Mouse (Mus musculus) limb, embryonic 11.5 days (tissue): Measurements from ENCODE around the gene 6030408B16Rik. TPM values are rescaled to one million over a fixed set of nuclear protein-coding genes. Genes with fewer than 3 reads are reported as not detected.

Source experiments
- ATAC-seq: fragments of 200-750 bp; cut with Nextera tagmentation; 2 replicates; pipeline ENCODE4 v1.8.0; 2017; ENCODE audit warnings: low read depth; ENCODE audit not compliant: insufficient number of reproducible peaks, low FRiP score, low TSS enrichment
- DNase-seq: peaks from one replicate; pipeline ENCODE4 v3.0.0-alpha.2; 2015; ENCODE audit warnings: low spot score
- H3K27ac ChIP-seq: fragments of 300-500 bp; sonication (generic); replicated peaks from 2 replicates; pipeline ENCODE4 v1.5.1; 2014; ENCODE audit warnings: low read depth, mild to moderate bottlenecking, low read length
- H3K27me3 ChIP-seq: fragments of 300-500 bp; sonication (generic); 2 replicates; pipeline ENCODE4 v1.6.1; 2014; ENCODE audit warnings: mild to moderate bottlenecking, low read length, mixed read lengths; ENCODE audit not compliant: control insufficient read depth, insufficient read depth
- H3K36me3 ChIP-seq: fragments of 300-500 bp; sonication (generic); 2 replicates; pipeline ENCODE4 v1.6.1; 2014; ENCODE audit warnings: mild to moderate bottlenecking, low read length, moderate library complexity, mixed read lengths; ENCODE audit not compliant: control insufficient read depth, insufficient read depth
- H3K4me1 ChIP-seq: fragments of 300-500 bp; sonication (generic); 2 replicates; pipeline ENCODE4 v1.6.1; 2014; ENCODE audit warnings: low read length, mixed read lengths; ENCODE audit not compliant: control insufficient read depth, insufficient read depth
- H3K4me2 ChIP-seq: fragments of 300-500 bp; sonication (generic); 2 replicates; pipeline ENCODE4 v1.6.1; 2014; ENCODE audit warnings: low read depth, mild to moderate bottlenecking, moderate library complexity; ENCODE audit not compliant: severe bottlenecking
- H3K4me3 ChIP-seq: fragments of 300-500 bp; sonication (generic); 2 replicates; pipeline ENCODE4 v1.5.1; 2014; ENCODE audit warnings: low read depth, low read length
- H3K9ac ChIP-seq: fragments of 300-500 bp; sonication (generic); 2 replicates; pipeline ENCODE4 v1.6.1; 2014; ENCODE audit warnings: mild to moderate bottlenecking, low read length
- H3K9me3 ChIP-seq: fragments of 300-500 bp; sonication (generic); 2 replicates; pipeline ENCODE4 v1.6.1; 2016; ENCODE audit warnings: low read length; ENCODE audit not compliant: control insufficient read depth
- WGBS: fragments of 180-500 bp; shearing (Covaris S2); extraction: QIAGEN DNeasy Blood & Tissue Kit; methylation state at CpG from one replicate; pipeline ENCODE4 v1.1.7; 2014; 5-methylcytosine and 5-hydroxymethylcytosine counted together
- polyA plus RNA-seq: library from polyadenylated mRNA; unstranded; fragments of >200 nt; fragmentation: Nextera tagmentation; extraction: Ambion mirVana; gene quantifications from 2 replicates; pipeline ENCODE4 v1.2.1, GENCODE M21; 2014

The 6030408B16Rik gene
- polyA plus RNA-seq, 1 experiment from 2014 or later = 5.6 TPM

DNA sequence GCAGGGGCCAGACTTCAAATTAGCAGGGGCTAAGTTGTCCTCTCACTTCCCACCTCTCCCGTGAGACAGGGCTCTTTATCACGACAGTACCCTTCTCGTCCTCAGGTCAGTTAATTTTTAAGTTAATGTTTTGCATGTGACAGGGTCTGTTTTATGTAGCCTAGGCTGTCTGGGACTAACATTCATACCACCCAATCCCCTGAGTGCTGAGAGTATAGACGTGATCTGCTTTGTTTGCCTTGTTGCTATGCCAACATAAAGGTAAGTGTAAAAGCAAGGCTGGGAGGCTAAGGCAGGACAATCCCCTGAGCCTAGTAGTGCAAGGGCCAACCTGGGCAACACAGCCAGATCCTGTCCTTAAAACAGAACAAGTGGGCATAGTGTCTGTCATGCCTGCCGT is 16.5 kb downstream of the 6030408B16Rik start:
- Histone ChIP-seq H3K9me3 (no peaks in the 10 kb centered on the region), H3K4me3 (no peak overlapping the region), H3K27ac (0 out of 2 replicates have a peak overlapping the region, but pooled peaks have one; percentile 1), H3K36me3 (no peaks in the 10 kb centered on the region), H3K4me1 (peaks cover 5% of the 10 kb centered on the region; the same call in 1 of the 2 replicates), H3K4me2 (no peak overlapping the region), H3K9ac (no peak overlapping the region), H3K27me3 (no peaks in the 10 kb centered on the region)
- 41% methylated on average over 5 of the region's 5 CpGs for WGBS
- DNase-seq (no peak), ATAC-seq (no peak)

GRCm38 (mm10) chr15:101311087-101311770 is 18.2 kb downstream of the 6030408B16Rik start:
- no peak overlapping the region for H3K4me2 ChIP-seq
- H3K9ac ChIP-seq = no peak overlapping the region
- ATAC-seq (no peak), DNase-seq (no peak)
- H3K36me3 ChIP-seq = no peaks in the 10 kb centered on the region
- peaks cover 5% of the 10 kb centered on the region; the same call in 1 of the 2 replicates for H3K4me1 ChIP-seq
- H3K27me3 ChIP-seq = no peaks in the 10 kb centered on the region
- H3K9me3 ChIP-seq = no peaks in the 10 kb centered on the region
- H3K4me3 ChIP-seq = no peak overlapping the region
- no peak overlapping the region for H3K27ac ChIP-seq
- WGBS = 61% methylated on average over 14 of the region's 15 CpGs

DNA sequence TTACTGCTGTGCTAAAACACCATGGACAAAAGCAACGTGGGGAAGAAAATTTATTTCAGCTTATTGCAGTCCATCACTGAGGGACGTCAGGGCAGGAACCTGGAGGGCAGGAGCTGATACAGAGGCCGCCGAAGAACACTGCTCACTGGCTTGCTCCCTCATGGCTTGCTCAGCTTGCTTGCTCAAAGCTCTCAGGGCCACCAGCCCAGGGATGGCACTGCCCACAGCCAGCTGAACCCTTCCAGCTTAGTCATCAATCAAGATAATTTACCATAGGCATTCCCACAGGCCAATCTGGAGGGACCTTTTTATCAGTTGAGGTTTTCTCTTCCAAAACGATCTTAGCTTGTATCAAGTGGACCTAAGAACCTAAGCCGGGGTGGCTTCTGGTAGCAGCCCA is 19.0 kb downstream of the 6030408B16Rik start:
- Histone ChIP-seq H3K4me2 (no peak overlapping the region), H3K36me3 (no peaks in the 10 kb centered on the region), H3K27me3 (no peaks in the 10 kb centered on the region), H3K9ac (no peak overlapping the region), H3K4me3 (no peak overlapping the region), H3K27ac (no peak overlapping the region), H3K9me3 (no peaks in the 10 kb centered on the region), H3K4me1 (peaks cover 7% of the 10 kb centered on the region; the same call in 1 of the 2 replicates)
- 78% methylated on average over 6 of the region's 6 CpGs for WGBS
- DNase-seq (no peak), ATAC-seq (no peak)

GRCm38 (mm10) chr15:101315378-101315777 is 22.4 kb downstream of the 6030408B16Rik start:
- Histone ChIP-seq H3K9me3 (no peaks in the 10 kb centered on the region), H3K4me3 (no peak overlapping the region), H3K4me2 (no peak overlapping the region), H3K36me3 (no peaks in the 10 kb centered on the region), H3K27me3 (no peaks in the 10 kb centered on the region), H3K4me1 (0 out of 2 replicates have a peak, but pooled peaks cover 10% of the 10 kb centered on the region), H3K9ac (no peak overlapping the region), H3K27ac (no peak overlapping the region)
- no peak for DNase-seq
- WGBS = 88% methylated on average over 4 of the region's 4 CpGs
- no peak for ATAC-seq

DNA sequence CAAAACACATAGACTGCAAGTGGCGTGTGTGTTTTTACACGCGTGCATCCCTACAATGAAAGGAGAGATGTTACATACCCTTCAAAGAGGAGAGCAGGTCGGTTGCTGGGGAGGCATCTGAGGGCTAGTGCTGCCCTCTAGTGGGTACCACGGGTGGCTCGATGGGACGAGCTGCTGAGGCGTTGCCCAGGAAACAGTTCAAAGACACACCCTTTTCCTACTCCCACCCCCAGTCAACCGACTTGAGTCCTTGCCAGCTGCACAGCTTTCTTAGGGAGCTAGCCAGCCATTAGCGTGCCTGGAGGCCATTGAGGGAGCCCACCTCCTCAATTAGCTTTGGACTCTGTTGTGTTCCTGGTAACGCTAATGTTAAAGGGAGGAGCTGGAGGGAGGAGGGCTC is 22.8 kb downstream of the 6030408B16Rik start:
- DNase-seq (peak; percentile 92), ATAC-seq (peak; percentile 90)
- H3K27me3 ChIP-seq = no peaks in the 10 kb centered on the region
- H3K36me3 ChIP-seq = no peaks in the 10 kb centered on the region
- no peak overlapping the region for H3K4me3 ChIP-seq
- no peaks in the 10 kb centered on the region for H3K9me3 ChIP-seq
- H3K4me2 ChIP-seq = peak overlapping the region; percentile 20; the same call in 1 of the 2 replicates
- H3K4me1 ChIP-seq = 0 out of 2 replicates have a peak, but pooled peaks cover 10% of the 10 kb centered on the region
- H3K27ac ChIP-seq = no peak overlapping the region
- WGBS = 6% methylated on average over 11 of the region's 11 CpGs
- no peak overlapping the region for H3K9ac ChIP-seq

DNA sequence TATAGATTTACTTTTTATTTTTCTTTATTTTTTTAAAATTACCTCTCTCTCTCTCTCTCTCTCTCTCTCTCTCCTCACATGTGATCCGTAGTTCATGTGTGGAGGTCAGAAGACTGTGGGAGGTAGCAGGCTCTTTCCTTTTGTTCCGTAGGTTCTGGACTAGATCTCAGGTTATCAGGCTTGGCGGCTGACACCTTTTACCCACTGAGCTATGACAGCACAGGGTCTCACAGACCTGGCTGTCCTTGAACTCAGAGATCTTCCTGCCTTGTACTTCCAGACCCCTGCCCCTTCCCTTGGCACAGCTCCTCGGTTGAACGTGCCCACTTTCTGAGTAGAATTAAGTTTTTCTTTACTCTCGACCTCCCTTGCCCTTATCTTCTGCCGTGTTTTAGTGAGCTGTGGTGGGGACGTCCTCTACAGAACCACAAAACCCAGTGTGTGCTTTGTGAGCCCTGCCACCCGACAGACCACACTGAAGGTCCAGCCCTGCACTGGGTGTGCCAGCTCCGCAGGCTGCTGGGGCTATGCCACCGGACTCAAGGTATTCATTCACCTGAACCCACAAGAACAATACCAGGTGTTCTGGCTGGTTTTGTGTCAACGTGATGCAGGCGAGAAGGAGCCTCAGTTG is 23.4 kb downstream of the 6030408B16Rik start:
- Histone ChIP-seq H3K4me3 (no peak overlapping the region), H3K27me3 (no peaks in the 10 kb centered on the region), H3K36me3 (no peaks in the 10 kb centered on the region), H3K27ac (no peak overlapping the region), H3K9ac (no peak overlapping the region), H3K4me2 (no peak overlapping the region), H3K4me1 (0 out of 2 replicates have a peak, but pooled peaks cover 10% of the 10 kb centered on the region), H3K9me3 (no peaks in the 10 kb centered on the region)
- no peak for DNase-seq
- WGBS = 69% methylated on average over 13 of the region's 13 CpGs
- ATAC-seq = no peak

DNA sequence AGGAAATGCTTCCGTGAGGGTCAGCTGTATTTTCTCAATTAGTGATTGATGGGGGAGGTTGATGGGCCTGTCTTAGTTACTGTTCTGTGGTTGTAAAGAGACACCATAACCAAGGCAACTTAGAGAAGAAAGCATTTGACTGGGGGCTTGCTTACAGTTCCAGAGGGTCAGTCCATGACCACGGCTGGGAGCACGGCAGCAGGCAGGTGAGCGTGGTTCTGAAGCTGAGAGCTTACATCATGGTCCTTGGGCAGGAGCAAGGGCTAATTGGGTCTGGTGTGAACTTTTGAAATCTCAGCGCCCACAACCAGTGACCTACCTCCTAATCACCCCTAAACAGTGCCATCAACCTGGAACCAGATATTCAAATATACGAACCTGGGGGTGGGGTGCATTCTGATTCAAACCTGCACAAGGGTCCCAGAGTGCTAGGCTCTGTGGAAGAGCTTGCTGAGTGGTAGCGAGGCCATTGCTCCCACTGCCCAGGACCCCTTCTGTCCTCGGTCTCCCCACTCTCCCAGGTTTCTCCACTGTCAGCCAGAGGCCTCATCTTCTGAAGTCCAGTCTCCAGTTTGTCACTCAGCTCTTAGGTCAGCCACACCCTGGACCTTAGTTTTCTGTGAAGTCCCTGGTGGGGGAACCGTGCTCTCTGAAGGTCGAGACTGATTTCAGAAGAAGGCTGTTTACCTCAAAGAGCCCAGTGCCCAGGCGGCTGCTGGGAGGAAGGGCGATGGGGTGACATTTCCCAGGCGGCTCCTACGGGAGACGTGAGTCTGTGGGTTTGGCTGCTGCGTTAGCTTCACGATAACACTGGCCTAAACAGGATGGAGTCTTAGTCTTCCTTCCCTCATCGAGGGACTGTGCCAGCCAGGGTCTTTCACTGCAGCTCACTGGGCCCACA is 24.2 kb downstream of the 6030408B16Rik start:
- no peak overlapping the region for H3K27ac ChIP-seq
- 68% methylated on average over 18 of the region's 18 CpGs for WGBS
- H3K36me3 ChIP-seq = no peaks in the 10 kb centered on the region
- no peak overlapping the region for H3K9ac ChIP-seq
- H3K27me3 ChIP-seq = no peaks in the 10 kb centered on the region
- no peak overlapping the region for H3K4me2 ChIP-seq
- H3K4me3 ChIP-seq = no peak overlapping the region
- ATAC-seq (no peak), DNase-seq (no peak)
- H3K9me3 ChIP-seq = no peaks in the 10 kb centered on the region
- 0 out of 2 replicates have a peak, but pooled peaks cover 10% of the 10 kb centered on the region for H3K4me1 ChIP-seq

DNA sequence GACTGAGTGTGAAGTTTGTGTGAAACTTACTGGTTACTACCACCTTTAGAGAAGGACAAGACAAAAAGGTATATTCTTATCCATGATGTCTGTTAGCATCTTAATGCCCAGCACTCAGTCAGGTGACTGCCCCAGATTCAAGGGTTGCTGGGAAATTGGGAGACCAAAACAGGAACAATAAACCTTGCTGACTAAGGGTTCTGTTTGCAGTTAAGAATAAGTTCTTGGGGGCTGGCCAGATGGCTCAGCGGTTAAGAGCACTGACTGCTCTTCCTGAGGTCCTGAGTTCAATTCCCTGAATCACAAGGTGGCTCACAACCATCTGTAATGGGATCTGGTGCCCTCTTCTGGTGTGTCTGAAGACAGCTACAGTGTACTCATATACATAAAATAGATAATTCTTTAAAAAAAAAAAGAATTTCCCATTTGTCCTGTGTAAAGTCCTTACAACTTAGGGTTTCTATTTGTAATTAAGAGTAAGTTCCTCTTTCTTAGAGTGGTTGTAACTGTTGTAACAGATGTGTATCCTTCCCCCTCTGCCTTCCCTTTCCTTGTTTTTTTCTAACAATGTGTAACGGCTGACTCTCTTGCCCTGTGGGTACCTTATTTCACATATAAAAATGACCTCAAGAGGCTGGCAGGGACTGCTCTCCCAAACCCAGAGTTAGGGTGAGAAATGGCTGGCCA is 24.9 kb downstream of the 6030408B16Rik start:
- Histone ChIP-seq H3K4me2 (no peak overlapping the region), H3K4me1 (0 out of 2 replicates have a peak, but pooled peaks cover 10% of the 10 kb centered on the region), H3K9ac (no peak overlapping the region), H3K27me3 (no peaks in the 10 kb centered on the region), H3K36me3 (no peaks in the 10 kb centered on the region), H3K4me3 (no peak overlapping the region), H3K27ac (no peak overlapping the region), H3K9me3 (no peaks in the 10 kb centered on the region)
- no peak for ATAC-seq
- 76% methylated on average over 2 of the region's 2 CpGs for WGBS
- DNase-seq = no peak
